Mouse (Mus musculus) kidney, postnatal 36 days (tissue): Measurements from ENCODE around the gene Arhgef19.

Source experiments
- DNase-seq, 2 experiments: peaks; one replicate each; pipeline ENCODE4 v3.0.0; 2021 to 2022; ENCODE audit warnings: mixed read lengths in 2 of 2

Arhgef19 gene

GRCm38 (mm10) chr4:141238492-141239387, 559 bp upstream of the Arhgef19 start:
- no peak for DNase-seq

- DNase-seq, result peak; percentile 83
These were observed 1.3 kb downstream of the Arhgef19 start for GRCm38 (mm10) chr4:141240617-141241016.

DNA sequence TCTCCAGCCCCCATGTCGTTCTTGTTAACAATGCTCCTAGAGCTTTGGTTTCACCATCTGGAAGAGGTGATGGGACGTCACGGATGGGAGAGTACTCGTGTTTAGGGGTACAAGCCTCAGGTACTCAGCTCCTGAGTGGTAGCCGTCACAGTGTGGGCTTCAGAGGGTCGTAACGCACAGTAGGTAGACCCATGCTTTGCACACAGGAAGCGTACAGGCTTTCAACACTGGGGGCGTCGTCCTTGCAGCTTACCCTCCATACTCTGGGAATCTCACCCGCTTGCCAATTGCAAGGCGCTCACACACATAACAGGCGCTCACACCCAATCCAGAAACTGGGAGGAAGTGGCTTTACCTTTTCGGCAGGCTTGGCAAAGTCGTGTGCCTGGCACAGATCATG, 2.6 kb downstream of the Arhgef19 start:
- no peak for DNase-seq

DNA sequence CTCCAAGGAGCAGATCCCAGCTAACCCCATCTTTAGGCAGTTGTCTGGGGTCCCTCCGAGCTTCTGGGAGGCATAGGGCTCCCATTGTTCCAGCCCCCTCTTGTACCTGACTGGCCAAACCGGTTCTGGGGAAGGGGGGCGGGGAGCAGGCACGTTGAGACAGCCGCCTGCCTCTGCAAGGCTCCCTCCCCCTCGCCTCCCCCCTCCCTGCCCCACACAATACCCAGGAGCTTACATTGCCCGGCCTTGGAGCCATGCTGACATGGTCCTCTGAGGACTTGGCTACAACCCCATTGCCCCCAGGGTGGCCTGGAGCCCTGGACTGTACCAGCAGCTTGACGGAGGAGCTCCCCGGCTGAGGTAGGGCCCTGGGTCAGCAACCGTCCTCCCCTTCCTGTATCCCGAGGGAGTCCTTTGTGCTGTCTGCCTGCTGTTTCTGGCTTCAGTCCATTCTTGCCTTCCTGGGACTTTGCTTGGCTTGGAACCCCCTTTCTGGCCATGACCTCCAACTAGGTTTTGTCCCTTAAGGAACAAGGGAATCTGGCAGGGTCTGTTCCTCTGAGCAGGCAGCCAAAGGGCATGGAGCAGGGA, 3.4 kb downstream of the Arhgef19 start:
- DNase-seq, result peak; percentile 62 to 68

GRCm38 (mm10) chr4:141243636-141244035, 4.3 kb downstream of the Arhgef19 start:
- no peak for DNase-seq

DNA sequence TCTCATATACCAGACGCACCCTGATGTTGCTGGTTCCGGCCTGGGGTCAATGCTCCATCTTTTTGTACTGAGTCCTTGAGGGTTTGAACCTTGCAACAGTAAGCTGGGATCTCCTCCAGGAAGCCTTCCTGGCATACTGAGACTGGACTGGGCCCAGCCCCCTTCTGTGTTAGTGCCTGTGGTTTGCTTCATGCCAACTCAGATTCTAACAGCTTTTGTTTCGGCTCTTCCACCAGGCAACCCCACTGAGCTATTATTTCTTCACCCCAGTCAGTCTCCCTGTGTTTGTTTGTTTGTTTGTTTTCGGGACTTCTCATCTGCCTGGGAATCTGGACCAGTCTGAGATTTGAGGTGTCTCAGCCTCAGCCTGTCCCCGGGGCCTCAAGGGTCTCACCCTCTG, 5.1 kb downstream of the Arhgef19 start:
- no peak for DNase-seq

- DNase-seq, result peak; percentile 47 to 82
These were observed 5.7 kb downstream of the Arhgef19 start for GRCm38 (mm10) chr4:141244931-141245425.

- no peak for DNase-seq
These were observed 7.0 kb downstream of the Arhgef19 start for GRCm38 (mm10) chr4:141246089-141246997.

DNA sequence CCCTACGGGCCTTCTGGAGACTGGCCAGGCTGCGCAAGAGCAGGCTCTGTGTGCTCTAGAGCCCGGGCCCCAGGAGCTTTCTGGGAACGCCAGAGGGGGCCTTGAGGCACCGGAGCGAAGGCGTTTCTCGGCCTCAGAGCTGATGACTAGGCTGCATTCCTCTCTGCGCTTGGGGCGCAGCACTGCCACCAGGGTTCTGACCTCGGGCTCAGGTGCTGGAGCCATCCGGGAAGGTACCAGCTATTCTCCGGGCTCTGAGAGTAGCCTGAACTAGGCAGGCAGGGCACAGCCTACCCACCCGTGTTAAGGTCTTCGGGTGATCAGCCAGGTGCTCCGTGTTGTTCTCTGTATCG, 7.7 kb downstream of the Arhgef19 start:
- no peak for DNase-seq

DNA sequence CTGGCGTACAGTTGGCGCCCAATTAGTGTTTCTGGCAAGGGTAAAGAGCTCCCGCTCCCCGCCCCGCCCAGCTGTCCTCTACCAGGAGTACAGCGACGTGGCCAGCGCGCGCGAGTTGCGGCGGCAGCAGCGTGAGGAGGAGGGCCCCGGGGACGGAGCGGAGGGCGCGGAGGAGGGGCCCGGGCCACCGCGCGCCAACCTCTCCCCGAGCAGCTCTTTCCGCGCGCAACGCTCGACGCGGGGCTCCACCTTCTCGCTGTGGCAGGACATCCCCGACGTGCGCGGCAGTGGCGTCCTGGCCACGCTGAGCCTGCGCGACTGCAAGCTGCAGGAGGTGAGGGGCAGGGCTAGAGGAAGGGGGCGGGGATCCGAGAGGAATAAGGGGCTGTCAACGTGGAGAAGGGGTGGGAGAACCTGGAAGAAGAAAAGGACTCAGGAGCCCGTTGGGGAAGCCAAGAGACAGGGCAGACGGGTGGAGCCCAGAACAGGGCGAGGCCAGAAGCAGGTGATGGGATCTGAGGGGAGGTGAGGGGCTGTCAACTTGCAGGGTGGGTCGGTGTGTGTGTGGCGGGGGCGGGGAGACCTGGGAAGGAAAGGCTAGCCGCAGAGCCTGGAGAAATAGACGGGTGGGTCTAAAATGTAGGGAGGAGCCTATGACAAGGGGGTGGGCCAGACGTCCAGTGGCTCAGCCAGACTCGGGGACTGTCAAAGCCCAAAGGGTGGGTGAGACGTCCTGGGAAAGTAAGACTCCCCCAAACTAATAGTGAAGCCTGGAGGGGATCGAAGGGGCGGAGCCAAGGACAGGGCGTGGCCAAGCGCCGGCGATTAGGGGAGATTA, 8.7 kb downstream of the Arhgef19 start:
- peak; percentile 23 to 47 for DNase-seq

- no peak for DNase-seq
These were observed 9.3 kb downstream of the Arhgef19 start for GRCm38 (mm10) chr4:141248614-141248978.

GRCm38 (mm10) chr4:141249383-141249782, 10.1 kb downstream of the Arhgef19 start:
- no peak for DNase-seq

GRCm38 (mm10) chr4:141251071-141251470, 11.8 kb downstream of the Arhgef19 start:
- DNase-seq, result peak in 1 of 2 experiments; percentile 49

DNA sequence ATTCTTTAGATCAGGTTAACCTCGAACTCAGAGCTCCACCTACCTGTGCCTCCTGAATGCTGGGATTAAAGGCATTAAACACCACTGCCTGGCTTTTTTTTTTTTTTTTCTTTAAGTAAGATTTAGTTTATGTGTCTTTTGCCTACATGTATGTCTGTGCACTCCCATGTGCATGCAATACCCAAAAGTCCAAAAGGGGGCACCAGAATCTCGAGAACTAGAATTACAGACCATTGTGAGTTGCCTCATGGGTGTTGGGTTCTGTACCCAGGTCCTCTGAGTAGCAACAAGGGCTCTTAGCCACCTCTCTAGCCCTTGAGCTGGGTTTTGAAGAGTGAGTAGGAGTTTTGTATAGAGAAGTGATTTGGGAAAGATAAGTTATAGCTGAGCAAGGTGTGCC, 13.3 kb downstream of the Arhgef19 start:
- no peak for DNase-seq

- peak; percentile 23 to 53 for DNase-seq
These were observed 14.9 kb downstream of the Arhgef19 start for GRCm38 (mm10) chr4:141254234-141254633.

- no peak for DNase-seq
These were observed 18.1 kb downstream of the Arhgef19 start for GRCm38 (mm10) chr4:141257440-141257839.

DNA sequence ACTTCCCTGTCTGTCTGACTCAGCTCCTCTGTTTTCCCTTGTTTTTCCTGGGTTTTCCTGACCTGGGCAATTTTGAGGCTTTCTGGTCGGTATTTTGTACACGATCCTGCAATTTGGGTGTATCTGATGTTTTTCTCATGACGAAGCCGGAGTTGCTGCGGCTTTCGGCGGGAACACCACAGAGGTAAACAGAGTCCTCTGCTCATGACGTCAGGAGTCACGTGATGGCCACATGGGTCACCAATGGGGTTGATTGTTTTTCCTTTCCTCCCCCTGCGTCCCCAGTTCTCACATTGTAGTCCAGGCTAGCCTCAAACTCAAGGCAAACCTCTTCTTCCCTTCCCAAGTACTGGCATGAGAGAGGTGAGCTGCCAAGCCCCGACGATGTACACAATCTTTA, 20.1 kb downstream of the Arhgef19 start:
- no peak for DNase-seq

DNA sequence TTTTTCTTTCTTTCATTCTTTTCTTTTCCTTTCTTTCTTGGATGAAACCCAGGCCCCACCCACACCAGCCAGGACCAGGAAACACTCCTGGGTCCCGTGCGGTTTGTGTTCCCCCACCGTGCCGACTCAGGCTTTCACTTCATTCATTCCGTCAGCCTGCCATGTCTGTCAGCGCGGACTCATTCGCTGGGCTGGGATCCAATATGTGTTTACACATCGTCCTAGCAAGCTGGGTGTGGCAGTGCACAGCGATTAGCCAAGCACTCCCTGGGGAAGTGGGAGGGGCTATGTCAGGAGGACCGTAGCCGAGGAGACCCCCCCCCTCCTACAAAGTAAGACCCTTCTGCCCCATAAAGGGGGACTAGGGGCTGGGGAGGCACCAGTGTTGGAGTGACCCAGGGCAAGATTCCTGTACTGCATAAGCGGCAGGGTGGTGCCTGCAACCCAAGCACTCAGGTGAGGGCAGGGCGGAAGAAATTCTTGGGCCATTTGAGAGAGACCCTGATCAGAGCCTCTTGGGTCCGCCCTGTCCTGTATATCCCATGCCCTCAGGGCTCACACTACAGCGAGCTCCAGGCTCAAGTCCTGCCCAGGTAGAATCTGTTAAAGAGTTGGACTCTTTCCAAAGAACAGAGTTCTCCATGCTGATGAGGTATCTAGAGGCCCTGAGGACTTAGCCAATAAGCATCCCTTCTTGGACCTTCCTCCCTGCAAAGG, 20.9 kb downstream of the Arhgef19 start:
- no peak for DNase-seq

- no peak for DNase-seq
These were observed 23.8 kb downstream of the Arhgef19 start for GRCm38 (mm10) chr4:141262906-141263637.

- DNase-seq, result no peak
These were observed 26.8 kb downstream of the Arhgef19 start for GRCm38 (mm10) chr4:141265979-141266637.
